Mouse (Mus musculus): ENCODE data around the gene Ccdc102a. TPM values are rescaled to one million over a fixed set of nuclear protein-coding genes. Genes with fewer than 3 reads are reported as not detected.

Ccdc102a gene
- polyA plus RNA-seq, 1 experiment from 2014 or later = 1.6 TPM

- Histone ChIP-seq H3K9ac (ENCODE audit: low read depth, low read length) (no peak overlapping the region; the same call in none of the 2 replicates), H3K27me3 (ENCODE audit: control insufficient read depth, insufficient read depth, low read depth, low read length) (no peaks in the 10 kb centered on the region), H3K36me3 (ENCODE audit: control insufficient read depth, insufficient read depth) (no peaks in the 10 kb centered on the region), H3K4me2 (ENCODE audit: low read depth, low read length) (peak overlapping the region; percentile 26), H3K4me3 (ENCODE audit: low read depth, low read length) (no peak overlapping the region), H3K4me1 (ENCODE audit: control insufficient read depth, low read depth, low read length) (peaks cover 24% of the 10 kb centered on the region), H3K9me3 (replicated peaks; ENCODE audit: control insufficient read depth, low read length) (no peaks in the 10 kb centered on the region), H3K27ac (ENCODE audit: low read length) (peak overlapping the region; percentile 2)
- 52% methylated on average over 7 of the region's 7 CpGs for WGBS (ENCODE audit: insufficient replicate concordance)
- no peak for ATAC-seq (ENCODE audit: low read depth)
These were observed 36.5 kb upstream of the Ccdc102a start for GRCm38 (mm10) chr8:94954368-94954737.

GRCm38 (mm10) chr8:94953624-94954367, 35.9 kb upstream of the Ccdc102a start:
- Histone ChIP-seq H3K27ac (ENCODE audit: low read length) (peak overlapping the region; percentile 2), H3K4me3 (ENCODE audit: low read depth, low read length) (no peak overlapping the region), H3K4me2 (ENCODE audit: low read depth, low read length) (no peak overlapping the region), H3K27me3 (ENCODE audit: control insufficient read depth, insufficient read depth, low read depth, low read length) (no peaks in the 10 kb centered on the region), H3K4me1 (ENCODE audit: control insufficient read depth, low read depth, low read length) (peaks cover 24% of the 10 kb centered on the region), H3K9ac (ENCODE audit: low read depth, low read length) (no peak overlapping the region; the same call in 1 of the 2 replicates), H3K36me3 (ENCODE audit: control insufficient read depth, insufficient read depth) (no peaks in the 10 kb centered on the region), H3K9me3 (replicated peaks; ENCODE audit: control insufficient read depth, low read length) (no peaks in the 10 kb centered on the region)
- 33% methylated on average over 7 of the region's 7 CpGs for WGBS (ENCODE audit: insufficient replicate concordance)
- ATAC-seq (ENCODE audit: low read depth) = no peak; the same call in 1 of the 2 replicates

- H3K36me3 ChIP-seq (ENCODE audit: control insufficient read depth, insufficient read depth) = no peaks in the 10 kb centered on the region
- no peak overlapping the region for H3K4me3 ChIP-seq (ENCODE audit: low read depth, low read length)
- H3K27me3 ChIP-seq (ENCODE audit: control insufficient read depth, insufficient read depth, low read depth, low read length) = no peaks in the 10 kb centered on the region
- H3K27ac ChIP-seq (ENCODE audit: low read length) = no peak overlapping the region
- 64% methylated on average over 5 of the region's 5 CpGs for WGBS (ENCODE audit: insufficient replicate concordance)
- peaks cover 24% of the 10 kb centered on the region for H3K4me1 ChIP-seq (ENCODE audit: control insufficient read depth, low read depth, low read length)
- ATAC-seq (ENCODE audit: low read depth) = no peak
- H3K4me2 ChIP-seq (ENCODE audit: low read depth, low read length) = no peak overlapping the region
- H3K9ac ChIP-seq (ENCODE audit: low read depth, low read length) = no peak overlapping the region
- H3K9me3 ChIP-seq (replicated peaks; ENCODE audit: control insufficient read depth, low read length) = no peaks in the 10 kb centered on the region
These were observed 34.2 kb upstream of the Ccdc102a start for GRCm38 (mm10) chr8:94952086-94952485.

- 66% methylated on average over 5 of the region's 5 CpGs for WGBS (ENCODE audit: insufficient replicate concordance)
- Histone ChIP-seq H3K4me2 (ENCODE audit: low read depth, low read length) (no peak overlapping the region), H3K4me1 (ENCODE audit: control insufficient read depth, low read depth, low read length) (peaks cover 19% of the 10 kb centered on the region), H3K9ac (ENCODE audit: low read depth, low read length) (no peak overlapping the region), H3K27me3 (ENCODE audit: control insufficient read depth, insufficient read depth, low read depth, low read length) (no peaks in the 10 kb centered on the region), H3K9me3 (replicated peaks; ENCODE audit: control insufficient read depth, low read length) (no peaks in the 10 kb centered on the region), H3K36me3 (ENCODE audit: control insufficient read depth, insufficient read depth) (no peaks in the 10 kb centered on the region), H3K4me3 (ENCODE audit: low read depth, low read length) (no peak overlapping the region), H3K27ac (ENCODE audit: low read length) (no peak overlapping the region)
- ATAC-seq (ENCODE audit: low read depth) = no peak
These were observed 32.6 kb upstream of the Ccdc102a start for GRCm38 (mm10) chr8:94950458-94950857.

DNA sequence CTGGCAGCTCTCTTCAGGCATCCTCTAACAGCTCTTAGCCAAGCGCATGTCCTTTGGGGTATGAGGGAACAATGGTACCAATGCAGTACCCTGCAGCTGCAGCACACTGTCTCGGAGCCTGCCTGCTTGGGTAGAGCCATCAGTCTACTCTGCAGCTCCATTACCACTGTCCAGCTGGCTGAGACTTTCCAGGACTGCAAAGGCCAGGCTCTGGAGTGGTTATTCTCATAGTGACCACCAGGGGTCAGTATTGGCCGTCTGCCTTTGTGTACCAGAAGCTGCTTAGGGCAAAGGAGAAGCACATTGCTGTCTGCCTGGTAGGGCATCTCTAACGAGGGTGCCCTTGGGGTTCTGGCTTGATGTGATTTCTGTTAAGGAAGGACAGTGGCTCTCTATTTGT, 32.1 kb upstream of the Ccdc102a start:
- WGBS (ENCODE audit: insufficient replicate concordance) = 18% methylated on average over 4 of the region's 4 CpGs
- peak; percentile 44 for ATAC-seq (ENCODE audit: low read depth)
- no peak overlapping the region for H3K27ac ChIP-seq (ENCODE audit: low read length)

DNA sequence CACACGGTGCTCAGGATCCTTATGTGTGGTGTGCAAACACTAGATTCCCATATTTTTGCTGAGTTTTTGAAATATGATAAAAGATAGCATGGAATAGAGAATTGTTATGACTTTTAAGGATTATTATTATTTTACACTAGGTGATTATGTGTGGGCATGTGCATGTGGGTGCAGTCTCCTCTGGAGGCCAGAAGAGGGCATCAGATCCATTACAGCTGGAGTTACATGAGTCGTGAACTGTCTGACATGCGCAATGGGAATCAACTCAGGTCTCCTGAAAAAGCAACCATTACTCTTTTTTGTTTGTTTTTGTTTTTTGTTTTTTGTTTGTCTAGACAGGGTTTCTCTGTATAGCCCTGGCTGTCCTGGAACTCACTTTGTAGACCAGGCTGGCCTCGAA, 31.1 kb upstream of the Ccdc102a start:
- H3K27ac ChIP-seq (ENCODE audit: low read length) = no peak overlapping the region
- H3K4me2 ChIP-seq (ENCODE audit: low read depth, low read length) = no peak overlapping the region
- WGBS (ENCODE audit: insufficient replicate concordance) = 72% methylated on average over 4 of the region's 4 CpGs
- H3K9me3 ChIP-seq (replicated peaks; ENCODE audit: control insufficient read depth, low read length) = no peaks in the 10 kb centered on the region
- H3K9ac ChIP-seq (ENCODE audit: low read depth, low read length) = no peak overlapping the region
- H3K4me3 ChIP-seq (ENCODE audit: low read depth, low read length) = no peak overlapping the region
- peaks cover 6% of the 10 kb centered on the region for H3K4me1 ChIP-seq (ENCODE audit: control insufficient read depth, low read depth, low read length)
- no peaks in the 10 kb centered on the region for H3K36me3 ChIP-seq (ENCODE audit: control insufficient read depth, insufficient read depth)
- no peaks in the 10 kb centered on the region for H3K27me3 ChIP-seq (ENCODE audit: control insufficient read depth, insufficient read depth, low read depth, low read length)
- no peak for ATAC-seq (ENCODE audit: low read depth)

More for the DNA sequence above, 32.1 kb upstream of the Ccdc102a start:
- Histone ChIP-seq H3K27me3 (ENCODE audit: control insufficient read depth, insufficient read depth, low read depth, low read length) (no peaks in the 10 kb centered on the region), H3K9ac (ENCODE audit: low read depth, low read length) (no peak overlapping the region), H3K9me3 (replicated peaks; ENCODE audit: control insufficient read depth, low read length) (no peaks in the 10 kb centered on the region), H3K36me3 (ENCODE audit: control insufficient read depth, insufficient read depth) (no peaks in the 10 kb centered on the region), H3K4me2 (ENCODE audit: low read depth, low read length) (no peak overlapping the region), H3K4me3 (ENCODE audit: low read depth, low read length) (no peak overlapping the region), H3K4me1 (ENCODE audit: control insufficient read depth, low read depth, low read length) (peaks cover 16% of the 10 kb centered on the region)

GRCm38 (mm10) chr8:94948421-94948820, 30.5 kb upstream of the Ccdc102a start:
- Histone ChIP-seq H3K36me3 (ENCODE audit: control insufficient read depth, insufficient read depth) (no peaks in the 10 kb centered on the region), H3K4me2 (ENCODE audit: low read depth, low read length) (no peak overlapping the region), H3K9me3 (replicated peaks; ENCODE audit: control insufficient read depth, low read length) (no peaks in the 10 kb centered on the region), H3K4me3 (ENCODE audit: low read depth, low read length) (no peak overlapping the region), H3K4me1 (ENCODE audit: control insufficient read depth, low read depth, low read length) (no peaks in the 10 kb centered on the region; the same call in 1 of the 2 replicates), H3K9ac (ENCODE audit: low read depth, low read length) (no peak overlapping the region), H3K27ac (ENCODE audit: low read length) (no peak overlapping the region), H3K27me3 (ENCODE audit: control insufficient read depth, insufficient read depth, low read depth, low read length) (no peaks in the 10 kb centered on the region)
- ATAC-seq (ENCODE audit: low read depth) = no peak
- 69% methylated on average over 4 of the region's 4 CpGs for WGBS (ENCODE audit: insufficient replicate concordance)

DNA sequence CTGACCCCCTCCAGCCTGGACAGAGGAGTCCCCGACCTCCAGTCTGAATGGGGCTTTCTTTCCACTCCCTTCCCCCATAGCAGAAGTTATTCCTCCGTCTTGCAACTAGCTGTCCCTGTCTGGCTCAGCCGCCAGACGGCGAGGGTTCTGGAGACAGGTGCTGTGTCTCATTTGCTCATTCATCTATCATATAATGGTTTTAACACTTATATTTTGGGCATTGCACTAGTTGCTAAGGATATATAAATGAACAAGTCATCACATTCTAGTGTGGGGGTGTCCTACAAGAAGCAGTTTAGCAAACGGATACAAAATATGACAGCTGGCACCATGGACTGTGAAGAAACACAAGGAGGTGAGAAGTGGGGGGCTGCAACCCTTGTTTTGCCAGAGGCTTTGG, 27.3 kb upstream of the Ccdc102a start:
- no peaks in the 10 kb centered on the region for H3K9me3 ChIP-seq (replicated peaks; ENCODE audit: control insufficient read depth, low read length)
- no peaks in the 10 kb centered on the region for H3K36me3 ChIP-seq (ENCODE audit: control insufficient read depth, insufficient read depth)
- H3K27me3 ChIP-seq (ENCODE audit: control insufficient read depth, insufficient read depth, low read depth, low read length) = no peaks in the 10 kb centered on the region
- H3K9ac ChIP-seq (ENCODE audit: low read depth, low read length) = no peak overlapping the region
- H3K4me2 ChIP-seq (ENCODE audit: low read depth, low read length) = no peak overlapping the region
- H3K4me3 ChIP-seq (ENCODE audit: low read depth, low read length) = no peak overlapping the region
- ATAC-seq (ENCODE audit: low read depth) = no peak
- no peak overlapping the region for H3K27ac ChIP-seq (ENCODE audit: low read length)
- WGBS (ENCODE audit: insufficient replicate concordance) = 50% methylated on average over 6 of the region's 6 CpGs
- no peaks in the 10 kb centered on the region for H3K4me1 ChIP-seq (ENCODE audit: control insufficient read depth, low read depth, low read length)

- Histone ChIP-seq H3K27me3 (ENCODE audit: control insufficient read depth, insufficient read depth, low read depth, low read length) (no peaks in the 10 kb centered on the region), H3K4me1 (ENCODE audit: control insufficient read depth, low read depth, low read length) (no peaks in the 10 kb centered on the region), H3K27ac (ENCODE audit: low read length) (no peak overlapping the region), H3K4me2 (ENCODE audit: low read depth, low read length) (no peak overlapping the region), H3K9ac (ENCODE audit: low read depth, low read length) (no peak overlapping the region), H3K36me3 (ENCODE audit: control insufficient read depth, insufficient read depth) (no peaks in the 10 kb centered on the region), H3K9me3 (replicated peaks; ENCODE audit: control insufficient read depth, low read length) (no peaks in the 10 kb centered on the region), H3K4me3 (ENCODE audit: low read depth, low read length) (no peak overlapping the region)
- no peak for ATAC-seq (ENCODE audit: low read depth)
- WGBS (ENCODE audit: insufficient replicate concordance) = 15% methylated on average over 6 of the region's 6 CpGs
These were observed 24.7 kb upstream of the Ccdc102a start for GRCm38 (mm10) chr8:94942566-94942965.
